Mouse (Mus musculus): ENCODE measurements around the gene Tsc2. TPM values are rescaled to one million over a fixed set of nuclear protein-coding genes. Genes with fewer than 3 reads are reported as not detected.

The Tsc2 gene
- 3.3 TPM for polyA plus RNA-seq (2014; fragmentation: Illumina TruSeq; extraction: RNeasy Lipid Tissue Mini Kit (QIAGEN cat#74804); ENCODE audit: low replicate concordance)

DNA sequence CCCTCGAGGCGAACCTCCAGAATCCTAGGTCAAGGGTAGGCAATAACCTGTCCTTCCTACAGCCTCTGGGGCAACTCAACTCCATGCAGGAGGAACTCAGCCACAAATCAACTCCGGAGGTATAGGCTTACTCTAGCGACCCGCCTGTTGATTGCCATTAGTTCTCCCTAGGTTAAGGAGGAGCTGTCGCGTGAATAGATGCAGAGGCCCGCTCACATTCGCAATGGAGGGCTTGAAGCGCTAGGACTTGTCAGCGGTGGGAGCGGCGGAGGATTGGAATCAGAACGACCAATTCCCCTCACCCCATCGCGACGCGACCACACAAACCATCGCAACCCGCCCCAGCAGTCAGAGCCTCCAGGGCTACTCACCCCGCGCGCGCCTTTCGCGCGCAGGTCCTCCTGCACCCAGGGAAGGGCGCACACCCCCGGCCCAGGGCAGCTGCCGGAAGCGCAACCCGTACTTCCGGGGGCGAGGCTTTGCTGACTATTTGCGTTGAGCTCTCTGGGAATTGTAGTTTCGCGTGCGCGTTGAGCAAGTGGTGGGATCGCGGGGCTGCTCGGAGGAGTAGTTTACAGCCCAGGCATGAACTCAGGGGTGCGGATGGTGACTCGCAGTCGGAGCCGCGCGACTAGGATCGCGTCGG, at the start of gene Tsc2, which contains the start of gene Nthl1:
Gene Tsc2, minus strand, starts transcription at position 464 of the 646 bp plus-strand sequence.
Gene Nthl1, plus strand, starts transcription at position 514 of the 646 bp plus-strand sequence.

DNA sequence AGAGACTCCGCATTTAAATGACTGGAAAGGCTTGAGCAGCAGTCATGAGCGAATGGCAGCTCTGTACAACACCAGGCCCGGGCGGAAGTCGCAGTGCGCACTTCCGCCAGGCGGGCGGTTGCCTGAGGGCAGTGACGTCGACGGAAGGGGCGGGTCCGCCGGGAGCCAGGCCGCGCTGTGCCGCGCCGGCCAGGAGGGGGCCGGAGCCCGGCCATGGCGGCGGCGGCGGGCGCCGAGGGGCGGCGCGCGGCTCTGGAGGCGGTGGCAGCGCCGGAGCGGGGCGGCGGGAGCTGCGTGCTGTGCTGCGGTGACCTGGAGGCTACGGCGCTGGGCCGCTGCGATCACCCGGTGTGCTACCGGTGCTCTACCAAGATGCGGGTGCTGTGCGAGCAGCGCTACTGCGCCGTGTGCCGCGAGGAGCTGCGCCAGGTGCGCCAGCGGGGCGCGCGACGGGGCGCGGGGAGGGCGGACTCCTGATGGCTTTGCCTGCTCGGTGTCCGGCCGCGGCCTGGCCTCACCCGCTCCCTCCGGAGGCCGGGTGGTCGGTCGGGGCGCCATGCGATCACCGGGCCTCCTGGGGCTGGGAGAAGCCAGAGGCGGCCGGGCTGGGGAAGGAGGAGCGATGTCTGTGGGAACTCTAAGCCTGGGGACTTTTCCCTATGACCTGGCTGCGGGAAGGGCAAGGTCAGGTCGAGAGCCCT, 37.3 kb upstream of the Tsc2 start, which contains the start of gene Zfp598:
Gene Zfp598, plus strand, starts transcription at position 143 of the 701 bp plus-strand sequence.

DNA sequence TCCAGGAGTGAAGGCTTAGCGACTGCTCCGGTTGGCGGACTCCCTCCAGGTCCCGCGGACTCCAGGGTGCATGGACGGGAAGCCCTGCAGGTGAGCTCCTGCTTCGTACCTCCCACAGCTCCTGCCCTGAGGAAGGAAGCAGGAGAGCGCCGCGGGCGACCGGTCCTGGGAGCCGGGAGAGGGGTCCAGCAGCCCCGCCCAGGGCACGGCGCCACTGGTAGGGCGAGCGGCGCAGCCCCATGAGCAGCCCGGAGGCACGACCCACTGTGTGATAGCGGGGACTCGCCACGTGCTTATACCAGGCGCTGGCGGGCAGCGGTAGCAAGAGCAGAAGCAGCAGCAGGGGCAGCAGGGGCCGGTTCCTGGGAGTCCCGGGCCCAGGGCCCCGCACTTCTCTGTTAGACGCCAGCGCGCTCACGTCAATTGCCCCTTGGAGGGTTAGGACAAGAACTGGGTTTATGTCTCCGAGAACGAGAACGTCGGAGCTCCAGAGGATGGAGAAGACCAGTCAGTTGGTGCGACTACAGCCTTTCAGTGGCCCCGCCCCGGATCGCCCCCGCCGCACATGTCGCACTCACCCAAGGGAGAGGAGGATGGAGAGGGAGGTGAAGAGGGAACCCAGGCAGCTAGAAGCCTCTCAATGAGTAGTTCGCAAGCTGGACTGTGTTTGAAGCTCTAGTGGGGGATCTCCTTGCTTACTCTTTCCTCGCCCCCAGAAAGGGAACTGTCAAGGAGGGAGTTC, 25.8 kb upstream of the Tsc2 start, which contains the start of gene Npw:
Gene Npw, minus strand, starts transcription at position 441 of the 742 bp plus-strand sequence.

DNA sequence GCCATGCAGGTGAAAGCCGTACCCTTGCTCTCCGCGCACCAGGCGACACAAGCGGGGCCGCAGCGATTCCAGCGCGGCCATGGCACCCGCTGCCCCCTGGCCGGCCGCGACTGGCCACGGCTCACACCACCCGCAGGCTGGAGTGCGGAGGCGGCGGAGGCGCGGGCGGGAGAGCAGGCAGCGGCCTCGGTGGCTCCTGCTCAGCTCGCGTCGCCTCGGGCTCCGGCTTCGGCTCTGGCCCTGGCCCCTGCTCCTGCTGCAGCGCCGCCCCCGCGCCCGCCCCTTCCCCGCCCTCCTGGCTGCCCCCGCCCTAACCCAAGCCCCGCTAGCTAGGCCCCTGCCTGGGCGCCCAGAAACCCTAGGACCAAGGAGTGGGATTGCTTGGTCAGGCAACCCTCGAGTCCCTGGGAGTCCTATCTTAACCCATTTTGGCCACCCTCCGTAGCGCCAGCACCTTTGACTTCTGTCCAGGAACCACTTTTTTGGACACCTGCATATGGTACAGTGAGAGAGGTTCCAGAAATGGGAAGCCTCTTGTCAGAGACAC, 17.7 kb upstream of the Tsc2 start, which contains the start of gene Slc9a3r2:
Gene Slc9a3r2, minus strand, starts transcription at position 258 of the 547 bp plus-strand sequence.

DNA sequence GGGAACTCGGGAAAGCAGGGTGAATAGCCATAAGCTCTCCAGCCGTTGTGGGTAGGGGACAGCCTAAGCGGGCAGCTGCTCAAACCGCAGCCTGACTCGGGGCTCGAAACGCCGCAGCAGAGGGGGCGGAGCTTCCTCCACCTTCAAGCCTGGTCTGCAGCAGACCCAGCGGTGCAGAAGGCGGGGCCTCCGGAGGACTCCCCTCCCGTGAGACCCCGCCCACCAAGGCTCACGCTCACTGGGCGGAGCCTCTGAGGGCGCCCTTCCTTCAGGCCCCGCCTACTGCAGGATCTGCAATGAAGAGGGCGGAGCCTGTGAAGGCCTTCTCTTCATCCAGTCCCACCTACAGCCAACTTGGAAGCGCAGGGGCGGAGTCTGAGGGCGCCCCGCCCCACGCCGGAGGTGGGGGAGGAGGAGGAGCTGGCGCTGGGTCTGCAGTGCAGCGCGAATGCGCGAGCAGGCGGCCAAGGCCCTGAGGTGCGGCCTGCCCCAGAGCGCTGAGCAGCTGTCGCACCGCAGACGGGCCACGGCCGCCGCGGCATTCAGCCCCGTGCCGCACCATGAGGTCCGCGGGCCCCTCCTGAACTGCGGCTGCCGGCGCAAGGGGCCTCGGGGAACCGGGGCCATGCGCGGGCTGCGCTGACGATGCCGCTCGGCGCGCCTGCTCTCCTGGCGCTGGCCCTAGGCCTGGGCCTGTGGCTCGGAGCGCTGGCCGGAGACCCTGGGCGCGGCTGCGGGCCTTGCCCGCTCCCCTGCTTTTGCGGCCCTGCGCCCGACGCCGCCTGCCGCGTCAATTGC, 82.6 kb downstream of the Tsc2 start, which contains the start of gene Pkd1:
Gene Pkd1, plus strand, starts transcription at position 217 of the 798 bp plus-strand sequence.

Other genes starting within 250 kb of the Tsc2 start
- gene Rnps1, start 218.1 kb downstream of the Tsc2 start, polyA plus RNA-seq (2014; fragmentation: Illumina TruSeq; extraction: RNeasy Lipid Tissue Mini Kit (QIAGEN cat#74804); ENCODE audit: low replicate concordance) = 70.5 TPM
- gene Eci1, start 206.0 kb downstream of the Tsc2 start, polyA plus RNA-seq (2014; fragmentation: Illumina TruSeq; extraction: RNeasy Lipid Tissue Mini Kit (QIAGEN cat#74804); ENCODE audit: low replicate concordance) = 15.5 TPM
- gene Dnase1l2, start 189.5 kb downstream of the Tsc2 start, polyA plus RNA-seq (2014; fragmentation: Illumina TruSeq; extraction: RNeasy Lipid Tissue Mini Kit (QIAGEN cat#74804); ENCODE audit: low replicate concordance) = not detected
- gene E4f1, start 162.3 kb downstream of the Tsc2 start, polyA plus RNA-seq (2014; fragmentation: Illumina TruSeq; extraction: RNeasy Lipid Tissue Mini Kit (QIAGEN cat#74804); ENCODE audit: low replicate concordance) = 0.67 TPM
- 39.1 TPM for gene Pgp, start 162.2 kb downstream of the Tsc2 start, polyA plus RNA-seq (2014; fragmentation: Illumina TruSeq; extraction: RNeasy Lipid Tissue Mini Kit (QIAGEN cat#74804); ENCODE audit: low replicate concordance)
- not detected for gene Bricd5, start 158.7 kb downstream of the Tsc2 start, polyA plus RNA-seq (2014; fragmentation: Illumina TruSeq; extraction: RNeasy Lipid Tissue Mini Kit (QIAGEN cat#74804); ENCODE audit: low replicate concordance)
- 3.2 TPM for gene Mlst8, start 153.6 kb downstream of the Tsc2 start, polyA plus RNA-seq (2014; fragmentation: Illumina TruSeq; extraction: RNeasy Lipid Tissue Mini Kit (QIAGEN cat#74804); ENCODE audit: low replicate concordance)
- gene Caskin1, start 144.0 kb downstream of the Tsc2 start, polyA plus RNA-seq (2014; fragmentation: Illumina TruSeq; extraction: RNeasy Lipid Tissue Mini Kit (QIAGEN cat#74804); ENCODE audit: low replicate concordance) = not detected
- 3.7 TPM for gene Traf7, start 104.7 kb downstream of the Tsc2 start, polyA plus RNA-seq (2014; fragmentation: Illumina TruSeq; extraction: RNeasy Lipid Tissue Mini Kit (QIAGEN cat#74804); ENCODE audit: low replicate concordance)
- not detected for gene Rab26, start 98.4 kb downstream of the Tsc2 start, polyA plus RNA-seq (2014; fragmentation: Illumina TruSeq; extraction: RNeasy Lipid Tissue Mini Kit (QIAGEN cat#74804); ENCODE audit: low replicate concordance)
- gene Pkd1, start 82.8 kb downstream of the Tsc2 start, polyA plus RNA-seq (2014; fragmentation: Illumina TruSeq; extraction: RNeasy Lipid Tissue Mini Kit (QIAGEN cat#74804); ENCODE audit: low replicate concordance) = 0.93 TPM
- not detected for gene Nthl1, start 50 bp upstream of the Tsc2 start, polyA plus RNA-seq (2014; fragmentation: Illumina TruSeq; extraction: RNeasy Lipid Tissue Mini Kit (QIAGEN cat#74804); ENCODE audit: low replicate concordance)
- 3.3 TPM for gene Slc9a3r2, start 17.7 kb upstream of the Tsc2 start, polyA plus RNA-seq (2014; fragmentation: Illumina TruSeq; extraction: RNeasy Lipid Tissue Mini Kit (QIAGEN cat#74804); ENCODE audit: low replicate concordance)
- not detected for gene Npw, start 25.8 kb upstream of the Tsc2 start, polyA plus RNA-seq (2014; fragmentation: Illumina TruSeq; extraction: RNeasy Lipid Tissue Mini Kit (QIAGEN cat#74804); ENCODE audit: low replicate concordance)
- gene Zfp598, start 37.1 kb upstream of the Tsc2 start, polyA plus RNA-seq (2014; fragmentation: Illumina TruSeq; extraction: RNeasy Lipid Tissue Mini Kit (QIAGEN cat#74804); ENCODE audit: low replicate concordance) = 1.8 TPM
- 0.37 TPM for gene Syngr3, start 57.3 kb upstream of the Tsc2 start, polyA plus RNA-seq (2014; fragmentation: Illumina TruSeq; extraction: RNeasy Lipid Tissue Mini Kit (QIAGEN cat#74804); ENCODE audit: low replicate concordance)
- gene Gfer, start 63.5 kb upstream of the Tsc2 start, polyA plus RNA-seq (2014; fragmentation: Illumina TruSeq; extraction: RNeasy Lipid Tissue Mini Kit (QIAGEN cat#74804); ENCODE audit: low replicate concordance) = 6.1 TPM
- gene Noxo1, start 63.6 kb upstream of the Tsc2 start, polyA plus RNA-seq (2014; fragmentation: Illumina TruSeq; extraction: RNeasy Lipid Tissue Mini Kit (QIAGEN cat#74804); ENCODE audit: low replicate concordance) = 3.7 TPM
- gene Tbl3, start 75.0 kb upstream of the Tsc2 start, polyA plus RNA-seq (2014; fragmentation: Illumina TruSeq; extraction: RNeasy Lipid Tissue Mini Kit (QIAGEN cat#74804); ENCODE audit: low replicate concordance) = not detected
- not detected for gene Rnf151, start 85.4 kb upstream of the Tsc2 start, polyA plus RNA-seq (2014; fragmentation: Illumina TruSeq; extraction: RNeasy Lipid Tissue Mini Kit (QIAGEN cat#74804); ENCODE audit: low replicate concordance)
- gene Rps2, start 85.5 kb upstream of the Tsc2 start, polyA plus RNA-seq (2014; fragmentation: Illumina TruSeq; extraction: RNeasy Lipid Tissue Mini Kit (QIAGEN cat#74804); ENCODE audit: low replicate concordance) = 275 TPM
- 66.2 TPM for gene Ndufb10, start 91.8 kb upstream of the Tsc2 start, polyA plus RNA-seq (2014; fragmentation: Illumina TruSeq; extraction: RNeasy Lipid Tissue Mini Kit (QIAGEN cat#74804); ENCODE audit: low replicate concordance)
- not detected for gene Rpl3l, start 95.2 kb upstream of the Tsc2 start, polyA plus RNA-seq (2014; fragmentation: Illumina TruSeq; extraction: RNeasy Lipid Tissue Mini Kit (QIAGEN cat#74804); ENCODE audit: low replicate concordance)
- 2.0 TPM for gene Msrb1, start 104.0 kb upstream of the Tsc2 start, polyA plus RNA-seq (2014; fragmentation: Illumina TruSeq; extraction: RNeasy Lipid Tissue Mini Kit (QIAGEN cat#74804); ENCODE audit: low replicate concordance)
- gene Hs3st6, start 120.4 kb upstream of the Tsc2 start, polyA plus RNA-seq (2014; fragmentation: Illumina TruSeq; extraction: RNeasy Lipid Tissue Mini Kit (QIAGEN cat#74804); ENCODE audit: low replicate concordance) = not detected
- gene Meiob, start 171.7 kb upstream of the Tsc2 start, polyA plus RNA-seq (2014; fragmentation: Illumina TruSeq; extraction: RNeasy Lipid Tissue Mini Kit (QIAGEN cat#74804); ENCODE audit: low replicate concordance) = 1.4 TPM
- gene Hagh, start 207.5 kb upstream of the Tsc2 start, polyA plus RNA-seq (2014; fragmentation: Illumina TruSeq; extraction: RNeasy Lipid Tissue Mini Kit (QIAGEN cat#74804); ENCODE audit: low replicate concordance) = 13.4 TPM
- gene Fahd1, start 217.7 kb upstream of the Tsc2 start, polyA plus RNA-seq (2014; fragmentation: Illumina TruSeq; extraction: RNeasy Lipid Tissue Mini Kit (QIAGEN cat#74804); ENCODE audit: low replicate concordance) = 510 TPM
- not detected for gene Igfals, start 233.4 kb upstream of the Tsc2 start, polyA plus RNA-seq (2014; fragmentation: Illumina TruSeq; extraction: RNeasy Lipid Tissue Mini Kit (QIAGEN cat#74804); ENCODE audit: low replicate concordance)

Measured in small intestine, adult 10 weeks (tissue).